Mouse (Mus musculus): ENCODE data around the gene Fcgbp. TPM values are rescaled to one million over a fixed set of nuclear protein-coding genes. Genes with fewer than 3 reads are reported as not detected.
A peak's percentile ranks its signal among the peaks of the same experiment; 100 is the strongest.
"Not testable (repeated sequence)": the region's sequence is repeated elsewhere in the genome, so short reads cannot be mapped to it uniquely, and the experiment has no call there.

The Fcgbp gene
- total and polyA plus RNA-seq, 3 experiments = 0.26 to 1.0 TPM; not detected in 1

DNA sequence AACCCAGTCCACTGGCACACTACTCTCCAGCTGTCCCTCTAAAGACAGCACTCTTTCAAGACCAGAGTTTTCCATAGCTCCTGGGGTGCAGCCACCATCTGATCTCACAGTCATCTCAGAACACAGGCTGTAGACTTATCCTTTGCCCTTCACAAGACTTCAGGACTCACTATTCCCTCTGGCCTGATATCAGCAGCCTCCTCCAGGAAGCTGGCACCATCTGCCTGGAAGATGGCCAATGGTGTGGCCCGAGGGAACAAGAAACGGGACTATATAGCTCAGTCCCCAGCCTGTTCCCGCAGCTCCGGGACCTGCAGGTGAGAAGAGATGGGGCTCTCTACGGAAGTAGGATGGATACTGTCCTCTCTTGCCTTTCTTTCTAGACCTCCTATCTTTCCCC lies 58.1 kb downstream of the Fcgbp start, which contains the start of gene 9530053A07Rik:
Gene 9530053A07Rik (plus strand): TSS at position 301 of the 400 bp plus-strand sequence.
- H3K9ac ChIP-seq (ENCODE audit: low read depth, low read length) = no peak within 1 kb of the TSS
- no peak for DNase-seq
- WGBS = 60% methylated on average over 5 of the region's 5 CpGs
- TF ChIP-seq POLR2A (IDR thresholded peaks at IDR 0.05; ENCODE audit: insufficient read depth, low read depth, low read length) (no peak), CTCF (IDR thresholded peaks at IDR 0.05) (no peak), EP300 (IDR thresholded peaks at IDR 0.05; ENCODE audit: insufficient read depth, low read depth, low read length) (no peak)
- intact Hi-C loops (cut with DNase I) = no loop called here
- H3K36me3 ChIP-seq (ENCODE audit: control insufficient read depth, insufficient read depth, low read length) = no peaks in the 10 kb centered on the region
- no peaks in the 10 kb centered on the region for H3K27me3 ChIP-seq (ENCODE audit: control insufficient read depth, insufficient read depth, low read length)
- no peak within 1 kb of the TSS for H3K27ac ChIP-seq
- no peaks in the 10 kb centered on the region for H3K79me2 ChIP-seq (replicated peaks; ENCODE audit: control insufficient read depth, insufficient read depth, low read length)
- no peak within 1 kb of the TSS for H3K4me3 ChIP-seq
- H3K4me1 ChIP-seq (ENCODE audit: control insufficient read depth, insufficient read depth, low read length) = no peaks in the 10 kb centered on the region

DNA sequence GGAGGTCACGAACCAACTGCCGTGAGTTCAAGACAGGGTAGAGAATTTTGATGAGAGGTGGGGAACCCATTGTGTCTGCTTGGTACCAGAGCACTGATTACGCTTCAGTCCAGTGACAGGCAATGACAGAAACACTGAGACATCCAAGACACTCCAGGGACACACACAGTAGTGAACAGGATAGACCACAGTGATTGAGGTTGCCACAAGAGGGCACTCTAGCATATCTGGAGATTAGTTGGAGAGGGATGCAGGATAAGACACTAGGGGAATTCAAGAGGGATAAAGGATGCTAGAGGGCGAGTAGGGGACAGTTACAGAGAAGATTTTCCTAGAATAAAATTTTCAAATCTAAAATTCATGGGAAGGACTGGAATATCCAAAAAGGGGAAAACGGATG lies 66.6 kb downstream of the Fcgbp start:
- H3K27me3 ChIP-seq (ENCODE audit: control insufficient read depth, insufficient read depth, low read length) = no peaks in the 10 kb centered on the region
- no peak for DNase-seq
- WGBS = 60% methylated on average over 5 of the region's 5 CpGs
- H3K79me2 ChIP-seq (replicated peaks; ENCODE audit: control insufficient read depth, insufficient read depth, low read length) = no peaks in the 10 kb centered on the region
- H3K36me3 ChIP-seq (ENCODE audit: control insufficient read depth, insufficient read depth, low read length) = no peaks in the 10 kb centered on the region
- no peak overlapping the region for H3K4me3 ChIP-seq
- no peak overlapping the region for H3K27ac ChIP-seq
- H3K4me1 ChIP-seq (ENCODE audit: control insufficient read depth, insufficient read depth, low read length) = no peaks in the 10 kb centered on the region
- TF ChIP-seq EP300 (IDR thresholded peaks at IDR 0.05; ENCODE audit: insufficient read depth, low read depth, low read length) (no peak), CTCF (IDR thresholded peaks at IDR 0.05) (peak; percentile 63), POLR2A (IDR thresholded peaks at IDR 0.05; ENCODE audit: insufficient read depth, low read depth, low read length) (no peak)
- intact Hi-C loops (cut with DNase I) = no loop called here
- no peak overlapping the region for H3K9ac ChIP-seq (ENCODE audit: low read depth, low read length)

DNA sequence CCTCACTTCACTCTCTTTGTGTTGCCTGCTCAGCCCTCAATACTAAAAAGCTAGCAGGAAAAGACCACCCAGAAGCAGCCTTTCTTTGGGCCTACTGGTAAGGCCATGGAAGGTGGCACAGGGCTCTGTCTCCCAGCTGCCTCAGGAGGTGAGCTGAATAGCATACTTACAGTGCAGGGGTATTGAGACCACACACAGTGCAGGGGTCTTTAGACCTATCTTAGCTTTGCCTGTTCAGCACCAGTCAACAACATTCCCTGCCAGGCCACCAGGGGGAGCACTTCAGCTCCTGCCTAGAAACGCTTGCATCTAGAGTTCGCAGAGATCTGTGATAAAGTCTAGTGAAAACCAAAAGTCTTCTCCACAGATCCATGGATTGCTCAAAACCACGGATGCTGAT lies 77.2 kb downstream of the Fcgbp start:
- no peak overlapping the region for H3K27ac ChIP-seq
- no peaks in the 10 kb centered on the region for H3K36me3 ChIP-seq (ENCODE audit: control insufficient read depth, insufficient read depth, low read length)
- WGBS = 10% methylated on average over 3 of the region's 3 CpGs
- H3K27me3 ChIP-seq (ENCODE audit: control insufficient read depth, insufficient read depth, low read length) = no peaks in the 10 kb centered on the region; the same call in 1 of the 2 replicates
- no peak overlapping the region for H3K9ac ChIP-seq (ENCODE audit: low read depth, low read length)
- H3K4me1 ChIP-seq (ENCODE audit: control insufficient read depth, insufficient read depth, low read length) = no peaks in the 10 kb centered on the region
- DNase-seq = peak; percentile 44 to 77
- H3K4me3 ChIP-seq = no peak overlapping the region
- no peaks in the 10 kb centered on the region for H3K79me2 ChIP-seq (replicated peaks; ENCODE audit: control insufficient read depth, insufficient read depth, low read length)
- intact Hi-C loops (cut with DNase I) = loop anchor here (1.0 to 5.0 kb wide), 4 partner anchors 20 to 151 kb away; partner anchors contain the start of gene Psmc4
- TF ChIP-seq POLR2A (IDR thresholded peaks at IDR 0.05; ENCODE audit: insufficient read depth, low read depth, low read length) = no peak
- TF ChIP-seq EP300 (IDR thresholded peaks at IDR 0.05; ENCODE audit: insufficient read depth, low read depth, low read length) = 0 out of 2 replicates have a peak, but pooled peaks have one; percentile 31
- TF ChIP-seq CTCF (IDR thresholded peaks at IDR 0.05) = peak; percentile 98

DNA sequence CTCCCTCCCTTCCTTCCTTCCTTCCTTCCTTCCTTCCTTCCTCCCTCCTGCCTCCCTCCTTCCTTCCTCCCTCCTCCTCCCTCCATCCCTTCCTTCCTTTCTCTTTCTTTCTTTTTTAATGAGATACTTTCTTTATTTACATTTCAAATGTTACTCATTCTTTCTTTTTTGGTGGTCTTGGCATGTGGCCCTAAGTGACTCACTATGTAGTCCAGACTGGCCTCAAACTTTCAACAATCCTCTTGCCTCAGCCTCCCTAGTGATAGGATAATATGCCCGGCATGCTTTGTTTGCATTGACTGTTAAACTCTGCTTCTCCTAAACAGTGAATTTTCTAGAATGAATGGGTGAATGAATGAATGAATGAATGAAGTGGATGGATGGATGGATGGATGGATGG lies 78.8 kb downstream of the Fcgbp start:
- Histone ChIP-seq H3K27ac (no peak overlapping the region), H3K79me2 (replicated peaks; ENCODE audit: control insufficient read depth, insufficient read depth, low read length) (no peaks in the 10 kb centered on the region), H3K4me3 (no peak overlapping the region), H3K27me3 (ENCODE audit: control insufficient read depth, insufficient read depth, low read length) (no peaks in the 10 kb centered on the region; the same call in 1 of the 2 replicates), H3K36me3 (ENCODE audit: control insufficient read depth, insufficient read depth, low read length) (no peaks in the 10 kb centered on the region), H3K4me1 (ENCODE audit: control insufficient read depth, insufficient read depth, low read length) (no peaks in the 10 kb centered on the region), H3K9ac (ENCODE audit: low read depth, low read length) (no peak overlapping the region)
- DNase-seq = no peak
- 65% methylated on average over 1 of the region's 1 CpGs for WGBS
- TF ChIP-seq EP300 (IDR thresholded peaks at IDR 0.05; ENCODE audit: insufficient read depth, low read depth, low read length) (no peak), POLR2A (IDR thresholded peaks at IDR 0.05; ENCODE audit: insufficient read depth, low read depth, low read length) (no peak), CTCF (IDR thresholded peaks at IDR 0.05) (no peak)
- intact Hi-C loops (cut with DNase I) = loop anchor here (2.0 to 5.0 kb wide), 2 partner anchors 65 to 98 kb away; partner anchors contain the start of gene Psmc4

DNA sequence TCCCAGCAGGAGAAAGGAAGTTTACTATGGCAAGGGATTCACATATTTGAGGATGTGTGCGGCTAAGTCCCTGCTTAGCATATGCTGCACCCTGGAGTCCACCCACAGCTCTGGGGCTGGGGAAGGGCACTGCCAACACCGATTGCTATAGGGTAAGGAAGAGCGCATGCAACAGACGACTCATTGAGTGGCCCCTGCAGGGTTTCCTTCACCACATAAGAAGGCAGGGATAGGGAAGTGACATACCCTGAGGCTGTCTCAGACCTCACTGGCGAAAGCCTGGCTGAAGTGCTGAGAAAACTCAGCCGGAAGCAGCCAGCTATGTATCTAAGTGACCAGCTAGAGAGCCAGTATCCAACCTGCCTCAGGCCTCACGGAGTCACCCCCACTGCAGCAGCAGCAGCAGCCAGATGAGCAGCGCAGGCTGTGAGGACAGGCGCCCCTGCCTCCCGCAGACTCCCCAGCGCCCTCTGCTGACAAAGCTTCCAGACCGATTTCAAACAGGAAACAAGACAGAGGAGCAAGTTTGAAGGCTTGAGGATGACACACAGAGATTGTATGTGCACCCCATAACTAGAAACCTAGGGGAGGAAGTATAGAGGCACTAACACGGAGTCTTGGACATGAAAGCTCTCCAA lies 80.7 kb downstream of the Fcgbp start:
- WGBS = 14% methylated on average over 13 of the region's 13 CpGs
- TF ChIP-seq CTCF (IDR thresholded peaks at IDR 0.05) (peak; percentile 60), POLR2A (IDR thresholded peaks at IDR 0.05; ENCODE audit: insufficient read depth, low read depth, low read length) (no peak), EP300 (IDR thresholded peaks at IDR 0.05; ENCODE audit: insufficient read depth, low read depth, low read length) (no peak)
- intact Hi-C loops (cut with DNase I) = no loop called here
- Histone ChIP-seq H3K36me3 (ENCODE audit: control insufficient read depth, insufficient read depth, low read length) (no peaks in the 10 kb centered on the region), H3K4me3 (no peak overlapping the region), H3K27me3 (ENCODE audit: control insufficient read depth, insufficient read depth, low read length) (no peaks in the 10 kb centered on the region), H3K79me2 (replicated peaks; ENCODE audit: control insufficient read depth, insufficient read depth, low read length) (no peaks in the 10 kb centered on the region), H3K27ac (no peak overlapping the region), H3K9ac (ENCODE audit: low read depth, low read length) (no peak overlapping the region), H3K4me1 (ENCODE audit: control insufficient read depth, insufficient read depth, low read length) (no peaks in the 10 kb centered on the region)
- DNase-seq = peak in 1 of 2 experiments; percentile 34

DNA sequence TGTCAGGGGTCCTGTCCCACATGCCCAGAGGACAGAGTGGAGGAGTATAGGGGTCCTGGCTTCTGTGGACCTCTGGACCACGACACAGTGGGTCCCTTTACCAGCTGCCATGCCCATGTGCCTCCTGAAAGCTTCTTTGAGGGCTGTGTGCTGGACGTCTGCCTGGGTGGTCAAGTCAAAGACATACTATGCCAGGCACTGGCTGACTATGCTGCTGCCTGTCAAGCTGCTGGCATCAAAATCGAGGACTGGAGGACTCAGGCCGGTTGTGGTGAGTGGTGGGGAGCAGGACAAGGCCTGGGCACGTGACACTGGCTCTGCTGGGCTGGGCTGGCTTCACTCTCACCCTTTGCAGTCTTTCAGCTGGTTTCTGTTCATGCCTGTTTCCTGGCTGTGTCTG lies 82.6 kb downstream of the Fcgbp start:
- H3K27me3 ChIP-seq (ENCODE audit: control insufficient read depth, insufficient read depth, low read length); H3K4me1 ChIP-seq (ENCODE audit: control insufficient read depth, insufficient read depth, low read length); H3K9ac ChIP-seq (ENCODE audit: low read depth, low read length); DNase-seq; H3K36me3 ChIP-seq (ENCODE audit: control insufficient read depth, insufficient read depth, low read length); intact Hi-C loops (cut with DNase I); H3K27ac ChIP-seq; H3K79me2 ChIP-seq (replicated peaks; ENCODE audit: control insufficient read depth, insufficient read depth, low read length); H3K4me3 ChIP-seq: not testable (repeated sequence)
- 15% methylated on average over 5 of the region's 5 CpGs for WGBS

Measured in heart, adult 2 months (tissue).